Mouse (Mus musculus) lung, adult 2 months (tissue): Measurements from ENCODE around the gene Plxna4.

ENCODE experiments used
- CTCF ChIP-seq: fragments of 200-500 bp; IDR thresholded peaks from 2 replicates; pipeline ENCODE4 v1.5.1; 2011; ENCODE audit warnings: mild to moderate bottlenecking, low read length, control low read depth; ENCODE audit not compliant: insufficient read depth
- POLR2A ChIP-seq: fragments of 200-500 bp; IDR thresholded peaks from 2 replicates; pipeline ENCODE4 v1.6.1; 2011; ENCODE audit warnings: low read depth, mild to moderate bottlenecking, control low read depth, low read length, borderline replicate concordance; ENCODE audit errors: extremely low read depth

DNA sequence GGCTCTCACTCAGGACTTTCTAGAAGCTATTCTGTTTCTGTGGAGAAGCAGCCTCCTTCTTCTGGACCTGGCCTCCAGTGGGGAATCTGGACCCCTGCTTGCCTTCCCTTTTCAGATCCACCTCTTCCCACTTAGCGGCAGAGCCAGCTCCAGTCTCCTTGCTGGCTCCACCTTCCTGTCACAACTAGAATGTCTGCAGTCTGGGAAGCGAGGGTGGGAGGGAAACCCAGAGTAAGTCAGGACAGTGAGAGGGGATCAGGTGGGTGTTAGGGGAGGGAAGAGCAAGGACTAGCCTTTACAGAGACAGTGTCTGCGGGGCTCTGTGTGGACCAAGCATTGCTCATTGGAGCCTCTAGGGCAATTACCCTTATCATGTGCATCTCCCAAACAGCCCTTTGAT, 4.4 kb downstream of the Plxna4 start:
- TF ChIP-seq POLR2A (no peak), CTCF (no peak)
